Mouse (Mus musculus): ENCODE measurements around the gene Cacna1a.
"Not testable (repeated sequence)": the region's sequence is repeated elsewhere in the genome, so short reads cannot be mapped to it uniquely, and the experiment has no call there.

Gene Cacna1a

DNA sequence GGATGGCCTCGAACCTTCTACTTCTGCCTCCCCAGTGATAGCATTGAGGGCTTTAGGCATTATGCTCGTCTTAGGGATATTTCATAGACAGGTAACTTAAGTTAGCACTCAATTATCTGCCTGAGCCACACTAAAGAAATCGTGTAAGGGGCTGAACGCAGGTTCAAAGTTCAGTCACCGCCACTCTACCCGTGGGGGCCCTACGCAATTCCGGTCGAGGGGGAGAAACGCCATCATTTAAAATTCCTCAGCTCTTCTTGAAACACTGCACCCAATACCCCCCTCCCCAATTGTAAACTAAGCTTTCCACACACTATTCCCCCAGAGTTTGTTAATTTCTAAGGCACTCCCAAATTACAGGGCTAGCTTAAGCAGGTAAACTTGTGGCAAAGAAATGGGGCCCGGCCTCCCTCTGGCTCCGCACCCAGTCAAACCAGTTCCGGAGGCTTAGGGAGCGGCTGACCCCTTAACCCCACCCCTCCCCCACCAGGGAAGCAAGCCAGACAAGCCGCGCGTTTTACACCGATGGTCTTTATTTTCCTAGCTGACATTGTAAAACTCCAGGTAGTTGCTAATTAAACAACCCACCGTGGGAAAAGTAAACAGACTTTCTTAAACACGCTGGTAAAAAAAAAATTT is 272.7 kb downstream of the Cacna1a start:
- DNase-seq (ENCODE audit: low spot score), result peak; percentile 82

- DNase-seq (ENCODE audit: low spot score), result peak; percentile 72
These were observed 273.2 kb downstream of the Cacna1a start for GRCm38 (mm10) chr8:84661458-84661871.

DNA sequence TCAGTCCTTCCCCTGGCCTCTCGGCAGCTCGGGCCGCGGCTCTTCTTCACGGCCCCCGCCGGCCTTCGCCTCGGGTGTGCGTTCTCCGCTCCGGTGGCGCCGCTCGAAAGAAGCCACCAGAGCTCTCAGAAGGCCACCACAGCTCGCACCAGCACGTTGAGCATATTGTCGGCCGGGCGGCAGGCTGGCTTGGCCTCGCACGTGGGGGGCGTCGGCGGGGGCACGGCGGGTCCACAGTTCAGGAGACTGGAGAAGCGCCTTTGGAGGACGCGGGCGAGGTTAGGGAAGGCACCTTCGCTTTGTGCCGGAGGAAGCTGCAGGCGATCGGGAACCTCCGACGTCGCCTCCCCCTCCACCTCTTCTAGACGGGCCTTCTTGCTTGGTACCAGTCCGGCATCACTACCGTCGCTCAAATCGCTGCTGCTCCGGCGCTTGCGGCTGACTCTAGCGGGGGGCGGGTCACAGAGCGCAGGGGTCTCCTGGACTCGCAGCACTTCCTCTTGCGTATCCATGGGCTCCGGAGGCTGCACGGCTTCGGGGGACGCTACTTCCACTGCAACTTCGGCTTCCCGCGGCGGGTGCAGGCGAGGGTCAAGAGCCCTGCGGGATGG is 273.8 kb downstream of the Cacna1a start:
- peak; percentile 70 for DNase-seq (ENCODE audit: low spot score)

DNA sequence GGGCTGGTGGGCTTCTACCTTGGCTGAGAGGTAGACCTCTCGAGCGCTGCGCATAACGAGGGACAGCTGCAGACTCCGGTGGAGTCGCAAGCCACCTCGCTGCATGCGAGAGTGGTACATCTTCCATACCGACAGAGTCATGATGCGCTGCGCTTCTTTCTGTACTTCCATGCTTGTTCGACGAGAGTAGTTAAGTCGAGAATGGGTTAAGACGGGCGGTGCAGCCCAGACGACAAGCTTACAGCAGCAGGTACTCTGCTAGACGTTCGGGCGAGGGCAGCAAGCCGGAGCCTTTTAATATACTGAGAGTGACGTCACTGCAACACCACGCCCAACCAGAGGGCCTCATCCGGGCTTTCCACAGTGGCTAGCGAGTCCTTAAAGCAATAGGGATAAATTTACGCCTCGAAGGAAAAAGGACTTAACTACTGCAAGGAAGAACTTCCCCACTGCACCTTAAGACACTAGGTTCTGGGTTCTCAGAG is 274.4 kb downstream of the Cacna1a start, which contains the start of gene Ier2:
Ier2 (minus strand) TSS at position 272 of the 485 bp plus-strand sequence.
- DNase-seq (ENCODE audit: low spot score), result peak; percentile 99

DNA sequence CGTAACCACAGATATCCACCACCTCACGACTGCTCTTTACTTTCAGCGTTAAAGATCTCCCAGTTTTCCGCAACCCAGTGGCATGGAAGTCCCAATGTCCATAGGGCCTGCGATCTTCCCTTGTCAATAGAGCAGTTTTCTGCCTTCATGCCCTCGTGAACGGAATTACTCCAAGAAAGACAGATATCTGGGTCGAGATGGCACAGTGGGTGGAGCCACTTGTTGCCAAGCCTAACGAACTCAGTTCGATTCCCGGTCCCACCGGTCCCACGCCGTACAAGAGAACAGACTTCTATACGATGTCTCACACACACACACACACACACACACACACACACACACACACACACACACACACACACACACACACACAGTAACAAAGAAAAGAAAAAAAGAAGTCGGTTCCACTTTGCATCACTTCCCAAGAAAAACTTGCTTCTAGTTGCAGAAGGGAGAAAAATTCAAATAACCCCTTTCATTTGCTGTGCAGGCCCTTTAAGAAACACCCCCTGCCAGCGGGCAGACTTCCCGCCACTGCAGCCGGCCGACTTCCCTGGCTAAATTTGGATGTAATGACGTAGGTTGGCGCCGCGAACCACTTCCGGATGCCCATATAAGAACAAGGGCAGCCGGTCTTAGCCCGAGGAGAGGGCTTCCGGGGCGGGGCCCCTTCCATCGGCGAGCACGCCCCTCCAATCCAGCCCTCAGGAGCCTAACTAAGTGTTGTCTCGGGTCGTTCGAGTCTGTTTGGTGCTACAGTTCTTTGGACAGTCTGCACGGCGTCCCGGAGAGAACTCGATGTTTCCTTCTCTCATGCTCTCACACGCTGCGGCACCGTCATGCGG is 275.5 kb downstream of the Cacna1a start:
- peak; percentile 99 for DNase-seq (ENCODE audit: low spot score)

GRCm38 (mm10) chr8:84664566-84665384 is 276.5 kb downstream of the Cacna1a start:
- DNase-seq (ENCODE audit: low spot score), result peak; percentile 88

DNA sequence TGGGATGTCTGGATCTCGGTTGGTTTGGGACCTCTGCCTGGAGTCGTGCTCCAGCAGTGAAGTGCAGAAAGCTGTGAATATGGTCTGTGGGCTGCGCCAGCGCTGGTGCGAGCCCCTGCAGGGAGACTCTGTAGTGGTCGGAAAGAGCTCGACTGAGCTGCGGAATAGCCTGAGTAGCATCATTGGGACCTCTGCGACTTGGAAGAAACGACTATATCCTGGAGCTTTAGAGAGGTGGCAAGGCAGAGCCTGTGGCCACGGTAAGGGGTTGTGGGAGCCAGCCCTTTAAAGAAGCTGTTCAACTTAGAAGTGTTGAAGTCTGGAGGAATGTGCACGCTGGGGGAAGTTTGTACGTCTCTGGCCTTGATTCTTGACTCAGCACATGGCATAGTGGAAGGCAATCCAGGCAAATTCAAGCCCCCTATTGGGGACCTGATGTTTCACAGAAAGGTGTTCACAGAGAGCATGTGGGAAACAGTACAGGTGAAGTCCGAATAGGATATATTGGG is 277.2 kb downstream of the Cacna1a start:
- DNase-seq (ENCODE audit: low spot score), result peak; percentile 71

DNA sequence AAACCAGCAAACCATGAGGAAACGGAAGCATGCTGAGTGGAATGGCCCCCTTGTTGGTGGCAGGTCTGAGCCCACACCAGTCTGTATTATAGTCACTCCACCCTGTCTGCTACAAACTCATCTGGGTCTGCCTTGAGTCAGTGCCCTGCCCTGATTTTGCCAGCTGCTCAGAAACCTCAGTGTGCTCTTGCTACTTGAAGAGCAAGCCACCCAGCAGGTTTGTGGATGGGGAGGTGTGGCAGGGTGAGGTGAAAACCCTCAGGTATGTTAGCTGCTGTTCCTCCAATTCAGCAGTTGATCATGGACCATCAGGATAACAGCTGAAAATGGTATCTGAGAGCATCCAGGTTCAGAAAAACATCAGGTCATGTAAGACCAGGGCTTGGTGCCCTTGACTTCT is 279.8 kb downstream of the Cacna1a start:
- no peak for DNase-seq (ENCODE audit: low spot score)

DNA sequence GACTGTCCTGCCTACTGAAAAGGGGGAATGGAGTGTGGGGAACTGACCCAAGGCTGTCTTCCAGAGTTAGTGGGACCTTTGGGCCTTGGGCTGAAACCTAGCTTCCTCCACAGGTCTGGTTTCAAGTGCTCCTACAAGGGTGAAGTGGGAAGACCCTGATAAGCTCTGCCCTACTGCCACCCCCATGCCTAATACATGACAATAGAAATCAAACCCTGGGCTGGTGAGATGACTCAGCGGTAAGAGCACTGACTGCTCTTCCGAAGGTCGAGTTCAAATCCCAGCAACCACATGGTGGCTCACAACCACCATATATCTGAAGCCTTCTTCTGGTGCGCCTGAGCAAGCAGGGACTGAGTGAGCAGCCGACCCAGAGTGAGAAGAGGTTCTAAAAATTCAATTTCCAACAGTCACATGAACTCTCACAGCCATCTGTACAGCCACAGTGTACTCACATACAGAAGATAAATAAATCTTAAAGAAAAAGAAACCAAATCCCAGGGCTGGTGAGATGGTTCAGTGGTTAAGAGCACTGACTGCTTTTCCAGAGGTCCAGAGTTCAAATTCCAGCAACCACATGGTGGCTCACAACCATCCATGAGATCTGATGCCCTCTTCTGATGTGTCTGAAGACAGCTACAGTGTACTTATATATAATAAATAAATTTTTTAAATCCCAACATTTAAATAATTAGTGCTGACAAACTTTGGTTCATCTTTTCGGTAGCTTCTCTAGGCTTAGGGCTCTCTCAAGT is 280.7 kb downstream of the Cacna1a start:
- no peak for DNase-seq (ENCODE audit: low spot score)

DNA sequence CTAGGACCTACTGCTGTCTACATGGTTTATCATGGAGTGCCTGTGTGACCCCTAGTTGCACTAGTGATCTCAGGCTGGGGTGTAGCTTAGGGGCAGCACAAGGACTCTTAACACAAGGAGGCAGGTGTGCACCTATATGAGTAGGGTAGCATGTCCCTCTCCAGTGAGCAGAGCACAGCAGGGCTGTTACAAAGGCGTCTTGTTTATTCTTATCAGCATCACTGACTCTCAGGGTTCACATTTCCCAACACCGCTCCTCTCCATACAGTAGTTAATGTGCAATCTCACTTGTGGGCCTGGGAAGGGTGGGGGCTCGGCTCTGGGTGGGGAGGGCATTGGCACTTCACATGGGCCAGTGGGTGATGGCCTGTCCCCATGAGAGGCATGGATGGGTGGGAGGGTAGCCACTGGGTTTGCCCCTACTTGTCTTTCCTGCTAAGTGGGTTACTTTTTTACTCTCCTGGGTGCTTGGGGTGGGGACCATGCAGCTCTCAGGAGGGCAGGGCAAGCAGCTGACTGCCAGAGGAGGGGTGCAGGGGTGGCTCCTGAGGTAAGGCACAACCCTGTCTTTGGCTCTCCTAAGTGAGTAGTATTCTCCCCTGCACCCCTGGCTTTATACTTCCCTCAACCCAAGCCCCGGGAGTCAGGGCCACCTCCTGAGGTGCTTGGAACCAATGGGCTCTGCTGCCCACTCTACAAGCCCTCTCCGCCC is 282.2 kb downstream of the Cacna1a start:
- DNase-seq (ENCODE audit: low spot score), result not testable (repeated sequence)

DNA sequence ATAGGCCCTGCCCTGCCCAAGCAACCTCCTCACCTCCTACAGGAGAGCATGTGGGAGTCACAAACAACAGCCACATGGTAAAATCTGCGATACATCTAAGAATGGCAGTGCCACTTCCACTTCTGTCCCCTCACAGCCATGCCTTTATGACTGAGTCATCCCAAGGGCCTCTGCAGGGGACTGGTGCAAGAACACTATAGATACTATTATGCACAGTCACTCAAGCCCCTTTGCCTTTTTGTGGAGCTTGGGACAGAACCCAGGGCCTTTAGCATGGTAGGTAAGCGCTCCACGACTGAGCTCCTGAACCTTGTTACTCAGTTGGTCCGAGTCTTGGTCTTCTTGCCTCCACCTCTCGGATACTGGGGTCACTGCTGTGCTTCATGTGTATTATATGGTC is 289.1 kb downstream of the Cacna1a start:
- no peak for DNase-seq (ENCODE audit: low spot score)

DNA sequence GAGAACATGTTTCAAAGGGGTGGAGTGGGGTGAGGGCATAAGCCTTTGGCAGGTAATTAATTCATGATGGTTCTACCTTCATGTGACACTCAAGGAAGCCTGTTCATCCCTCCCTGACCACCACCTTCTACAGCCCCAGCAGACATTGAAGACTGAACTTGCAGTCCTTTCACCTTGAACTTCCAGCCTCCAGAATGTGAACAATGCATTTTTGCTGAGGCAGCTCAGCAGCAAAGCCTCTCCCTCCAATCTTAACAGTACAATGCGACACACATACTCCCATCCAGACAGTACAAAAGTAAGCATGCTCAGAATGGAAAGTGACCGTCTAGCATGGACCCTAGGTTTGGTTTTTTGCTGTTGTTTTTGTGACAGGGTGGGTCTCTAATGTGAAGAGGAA is 293.2 kb downstream of the Cacna1a start:
- DNase-seq (ENCODE audit: low spot score), result no peak

DNA sequence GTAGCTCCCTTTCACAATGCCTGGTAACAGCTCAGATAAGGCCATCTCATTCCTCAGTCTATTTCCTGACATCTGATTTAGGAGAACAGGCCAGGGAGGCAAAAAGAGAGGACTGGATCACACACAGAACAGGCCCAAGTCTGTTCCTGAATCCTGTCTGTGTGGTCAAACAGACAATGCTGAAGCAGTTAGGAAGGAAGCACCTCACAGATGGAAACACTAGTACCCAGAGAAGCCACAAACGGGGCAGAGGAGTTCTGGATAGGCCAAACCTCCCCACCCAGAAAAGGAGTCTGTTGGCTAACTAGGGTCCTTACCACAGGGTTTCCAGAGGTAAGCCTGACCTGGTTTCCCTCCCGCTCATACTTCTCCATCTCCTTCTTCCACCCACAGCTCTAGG is 294.0 kb downstream of the Cacna1a start:
- no peak for DNase-seq (ENCODE audit: low spot score)

- no peak for DNase-seq (ENCODE audit: low spot score)
These were observed 296.3 kb downstream of the Cacna1a start for GRCm38 (mm10) chr8:84684537-84684936.

DNA sequence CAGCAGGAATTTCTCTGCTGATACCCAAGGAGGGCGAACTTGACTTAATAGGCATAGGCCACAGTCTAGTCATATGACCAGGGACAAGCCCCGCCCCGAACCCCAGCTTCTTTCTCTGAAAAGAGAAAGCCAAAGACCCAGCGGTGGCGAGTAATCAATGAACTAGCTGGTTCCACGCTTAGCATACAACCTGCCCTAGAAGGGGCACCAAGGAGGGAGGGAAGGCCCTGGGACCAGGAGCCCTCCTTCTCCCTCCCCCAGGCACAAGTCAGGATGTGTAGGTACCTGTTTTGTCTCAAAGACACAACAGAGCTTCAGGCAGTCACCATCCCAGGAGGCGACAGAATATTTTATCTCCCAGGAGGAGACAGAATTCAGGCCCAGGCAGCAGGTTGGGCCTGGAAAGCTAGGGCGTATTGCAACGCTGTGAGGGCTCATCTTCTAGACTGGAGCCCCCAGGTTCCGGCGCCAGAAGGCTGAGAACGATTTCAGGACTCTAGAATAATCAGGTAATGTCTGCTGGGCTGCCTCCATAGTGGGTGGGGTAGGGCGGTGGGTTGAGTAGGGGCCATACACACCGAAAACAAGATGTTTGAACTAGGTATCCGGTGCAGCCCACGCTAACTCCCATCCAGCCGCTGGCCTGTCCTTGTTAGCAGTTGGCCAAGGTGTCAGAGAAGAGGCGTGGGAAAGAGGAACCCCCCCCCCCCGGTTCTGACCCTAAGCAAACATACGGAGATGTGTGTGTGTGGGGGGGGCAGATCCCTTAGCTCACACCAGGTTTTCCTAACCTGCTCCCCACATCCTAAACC is 298.2 kb downstream of the Cacna1a start, which contains the start of gene Trmt1:
Trmt1 (plus strand) TSS at position 117 of the 812 bp plus-strand sequence.
- DNase-seq (ENCODE audit: low spot score), result peak; percentile 47

DNA sequence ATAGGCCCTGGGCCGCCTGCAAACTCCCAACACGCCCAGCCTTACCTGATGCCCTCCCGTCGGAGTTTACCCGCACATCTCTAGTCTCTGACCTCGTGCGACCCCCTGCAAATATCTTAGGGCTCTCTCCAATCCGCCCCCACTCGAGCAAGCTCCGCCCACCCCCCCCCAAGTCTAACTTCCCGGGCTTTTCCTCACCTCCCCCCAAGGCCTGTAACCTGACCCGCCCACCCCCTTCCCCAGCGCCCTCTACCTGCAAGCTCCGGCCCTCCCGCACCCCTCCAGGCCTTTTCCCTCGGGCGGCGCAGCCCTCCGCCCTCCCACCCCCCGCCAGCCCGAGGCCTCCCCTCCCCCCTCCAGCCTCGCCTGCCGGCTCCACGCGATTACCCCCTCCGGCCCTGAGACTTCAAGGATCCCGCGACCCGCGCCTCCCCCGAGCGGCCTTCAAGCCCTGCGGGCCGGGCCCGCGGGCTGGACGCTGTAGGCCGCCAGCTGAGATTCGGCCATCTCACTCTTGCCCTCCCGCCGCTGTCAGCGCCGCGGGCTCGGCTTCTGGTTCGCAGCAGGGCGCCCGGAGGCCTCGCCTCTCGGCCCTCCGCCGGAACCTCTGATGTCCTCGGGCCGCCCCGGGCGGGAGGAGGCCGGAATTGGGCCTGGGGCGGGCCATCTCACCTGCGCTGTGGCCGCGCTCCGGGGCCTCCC is 298.9 kb downstream of the Cacna1a start:
- DNase-seq (ENCODE audit: low spot score), result peak; percentile 76

GRCm38 (mm10) chr8:84687705-84688100 is 299.5 kb downstream of the Cacna1a start, which contains the start of gene Nacc1:
Gene Nacc1, minus strand, starts transcription at chr8:84687862.
- peak; percentile 95 for DNase-seq (ENCODE audit: low spot score)

GRCm38 (mm10) chr8:84689091-84689915 is 301.1 kb downstream of the Cacna1a start:
- DNase-seq (ENCODE audit: low spot score), result peak; percentile 96

Data from embryo, embryonic 10.5 days (tissue).